Mouse (Mus musculus) CH12.LX (cell line): ENCODE measurements around the gene Tent4b. TPM values are rescaled to one million over a fixed set of nuclear protein-coding genes. Genes with fewer than 3 reads are reported as not detected.

ENCODE experiments used
- DNase-seq: peaks from one replicate; pipeline ENCODE4 v3.0.0-alpha.2; 2013; ENCODE audit errors: extremely low read depth
- H3K27ac ChIP-seq: 2 replicates; pipeline ENCODE4 v1.5.1; 2012; ENCODE audit warnings: low read depth, mild to moderate bottlenecking, control low read depth, moderate library complexity; ENCODE audit not compliant: insufficient read depth
- H3K27me3 ChIP-seq: replicated peaks from 2 replicates; pipeline ENCODE3; 2012; ENCODE audit warnings: inconsistent platforms
- H3K36me3 ChIP-seq, 2 experiments: replicated peaks in 1 of 2; 2 replicates each; pipeline versions ENCODE3 to v1.6.1; 2012; ENCODE audit warnings: inconsistent platforms in 1 of 2, low read length in 1 of 2, mild to moderate bottlenecking in 1 of 2, mixed read lengths in 1 of 2, moderate library complexity in 1 of 2; ENCODE audit not compliant: control insufficient read depth in 1 of 2, insufficient read depth in 1 of 2
- H3K4me1 ChIP-seq, 2 experiments: 2 replicates each; pipeline ENCODE4 v1.6.1; 2012; ENCODE audit warnings: inconsistent platforms in 1 of 2, moderate library complexity in 1 of 2; ENCODE audit not compliant: insufficient read depth in 2 of 2, control insufficient read depth in 1 of 2
- H3K4me2 ChIP-seq: 2 replicates; pipeline ENCODE4 v1.6.1; 2012; ENCODE audit warnings: low read depth, mild to moderate bottlenecking, control low read depth; ENCODE audit not compliant: poor library complexity, insufficient read depth, severe bottlenecking
- H3K4me3 ChIP-seq, 3 experiments: fragments of 150-350 bp in 1 of 3; sonication (generic) in 1 of 3; replicated peaks in 1 of 3; 2 replicates each; pipeline versions ENCODE3 to v1.5.1; 2011 to 2012; ENCODE audit warnings: low read depth in 2 of 3, low read length in 2 of 3, mild to moderate bottlenecking in 2 of 3, moderate library complexity in 2 of 3, control low read depth in 1 of 3, improper control_type of control experiment in 1 of 3, inconsistent platforms in 1 of 3, mixed read lengths in 1 of 3; ENCODE audit not compliant: poor library complexity in 1 of 3
- H3K79me2 ChIP-seq: replicated peaks from 2 replicates; pipeline ENCODE4 v1.6.1; 2012; ENCODE audit warnings: mild to moderate bottlenecking, moderate library complexity; ENCODE audit not compliant: control insufficient read depth, poor library complexity, insufficient read depth, severe bottlenecking; ENCODE audit errors: extremely low read depth
- H3K9ac ChIP-seq: 2 replicates; pipeline ENCODE4 v1.6.1; 2012; ENCODE audit warnings: low read depth, mild to moderate bottlenecking, control low read depth, moderate library complexity; ENCODE audit not compliant: insufficient read depth
- H3K9me3 ChIP-seq: replicated peaks from 2 replicates; pipeline ENCODE3; 2012; ENCODE audit warnings: low read length, inconsistent platforms, mixed read lengths
- BHLHE40 ChIP-seq: IDR thresholded peaks from 2 replicates; pipeline ENCODE4 v1.6.1; 2011; ENCODE audit warnings: mild to moderate bottlenecking, low read depth, low read length, improper control_type of control experiment
- CHD2 ChIP-seq: IDR thresholded peaks from 2 replicates; pipeline ENCODE4 v1.6.1; 2011; ENCODE audit warnings: low read length, improper control_type of control experiment
- CTCF ChIP-seq, 2 experiments: IDR thresholded peaks in 1 of 2; conservative IDR thresholded peaks in 1 of 2; 2 replicates each; pipeline ENCODE4 v1.5.1; 2011 to 2012; ENCODE audit warnings: low read depth in 2 of 2, low read length in 2 of 2, improper control_type of control experiment in 1 of 2, inconsistent platforms in 1 of 2, mild to moderate bottlenecking in 1 of 2, moderate library complexity in 1 of 2
- ELF1 ChIP-seq: IDR thresholded peaks from 2 replicates; pipeline ENCODE4 v1.6.1; 2014; ENCODE audit warnings: low read depth, mild to moderate bottlenecking, inconsistent platforms, low read length, improper control_type of control experiment
- EP300 ChIP-seq: IDR thresholded peaks from 2 replicates; pipeline ENCODE4 v1.6.1; 2011; ENCODE audit warnings: low read length, improper control_type of control experiment
- GABPA ChIP-seq: IDR thresholded peaks from 2 replicates; pipeline ENCODE4 v1.6.1; 2012; ENCODE audit warnings: low read depth, low read length, improper control_type of control experiment, inconsistent platforms; ENCODE audit not compliant: insufficient replicate concordance
- HCFC1 ChIP-seq: IDR thresholded peaks from 2 replicates; pipeline ENCODE4 v1.6.1; 2012; ENCODE audit warnings: low read depth, mild to moderate bottlenecking, inconsistent platforms, low read length, improper control_type of control experiment
- IRF4 ChIP-seq: IDR thresholded peaks from 2 replicates; pipeline ENCODE4 v1.6.1; 2014; ENCODE audit warnings: low read depth, mild to moderate bottlenecking, inconsistent platforms, low read length, improper control_type of control experiment
- JUN ChIP-seq: IDR thresholded peaks from 2 replicates; pipeline ENCODE4 v1.6.1; 2011; ENCODE audit warnings: low read depth, mild to moderate bottlenecking, low read length, improper control_type of control experiment, moderate library complexity; ENCODE audit not compliant: insufficient read depth
- KAT2A ChIP-seq: IDR thresholded peaks from 2 replicates; pipeline ENCODE4 v1.6.1; 2012; ENCODE audit warnings: low read length, improper control_type of control experiment, inconsistent platforms; ENCODE audit not compliant: insufficient replicate concordance
- MAFK ChIP-seq: IDR thresholded peaks from 2 replicates; pipeline ENCODE4 v1.6.1; 2011; ENCODE audit warnings: low read length, improper control_type of control experiment; ENCODE audit not compliant: insufficient replicate concordance
- MAX ChIP-seq: IDR thresholded peaks from 2 replicates; pipeline ENCODE4 v1.6.1; 2011; ENCODE audit warnings: low read length, improper control_type of control experiment
- MAZ ChIP-seq: IDR thresholded peaks from 2 replicates; pipeline ENCODE4 v1.6.1; 2012; ENCODE audit warnings: low read depth, mild to moderate bottlenecking, inconsistent platforms, low read length, improper control_type of control experiment, moderate library complexity
- MEF2A ChIP-seq: IDR thresholded peaks from 2 replicates; pipeline ENCODE4 v1.6.1; 2014; ENCODE audit warnings: low read depth, mild to moderate bottlenecking, inconsistent platforms, low read length, improper control_type of control experiment, borderline replicate concordance
- MXI1 ChIP-seq: IDR thresholded peaks from 2 replicates; pipeline ENCODE4 v1.6.1; 2011; ENCODE audit warnings: mild to moderate bottlenecking, low read depth, low read length, improper control_type of control experiment
- MYC ChIP-seq: IDR thresholded peaks from 2 replicates; pipeline ENCODE4 v1.6.1; 2011; ENCODE audit warnings: low read depth, mild to moderate bottlenecking, improper control_type of control experiment, low read length
- NELFE ChIP-seq: IDR thresholded peaks from 2 replicates; pipeline ENCODE4 v1.6.1; 2011; ENCODE audit warnings: low read depth, low read length, improper control_type of control experiment
- NRF1 ChIP-seq: IDR thresholded peaks from 2 replicates; pipeline ENCODE4 v1.6.1; 2014; ENCODE audit warnings: low read depth, mild to moderate bottlenecking, inconsistent platforms, low read length, improper control_type of control experiment, moderate library complexity
- PAX5 ChIP-seq: IDR thresholded peaks from 2 replicates; pipeline ENCODE4 v1.6.1; 2012; ENCODE audit warnings: low read length, inconsistent platforms, mixed read lengths
- POLR2A ChIP-seq: IDR thresholded peaks from 2 replicates; pipeline ENCODE4 v1.6.1; 2011; ENCODE audit warnings: low read depth, mild to moderate bottlenecking, improper control_type of control experiment, low read length
- POLR2AphosphoS2 ChIP-seq: IDR thresholded peaks from 2 replicates; pipeline ENCODE4 v1.6.1; 2011; ENCODE audit warnings: low read depth, low read length, improper control_type of control experiment
- RAD21 ChIP-seq: IDR thresholded peaks from 2 replicates; pipeline ENCODE4 v1.6.1; 2011; ENCODE audit warnings: low read depth, mild to moderate bottlenecking, low read length, improper control_type of control experiment, moderate library complexity
- SIN3A ChIP-seq: IDR thresholded peaks from 2 replicates; pipeline ENCODE4 v1.6.1; 2012; ENCODE audit warnings: low read length, improper control_type of control experiment, inconsistent platforms
- SMC3 ChIP-seq: IDR thresholded peaks from 2 replicates; pipeline ENCODE4 v1.6.1; 2011; ENCODE audit warnings: low read depth, low read length, improper control_type of control experiment
- TBP ChIP-seq: conservative IDR thresholded peaks from 2 replicates; pipeline ENCODE4 v1.6.1; 2011; ENCODE audit warnings: low read depth, low read length, improper control_type of control experiment
- UBTF ChIP-seq: IDR thresholded peaks from 2 replicates; pipeline ENCODE4 v1.6.1; 2012; ENCODE audit warnings: low read depth, mild to moderate bottlenecking, inconsistent platforms, low read length, improper control_type of control experiment, moderate library complexity
- USF1 ChIP-seq: IDR thresholded peaks from 2 replicates; pipeline ENCODE4 v1.6.1; 2014; ENCODE audit warnings: low read depth, mild to moderate bottlenecking, inconsistent platforms, low read length, improper control_type of control experiment
- ZC3H11A ChIP-seq: IDR thresholded peaks from 2 replicates; pipeline ENCODE4 v1.6.1; 2012; ENCODE audit warnings: low read depth, mild to moderate bottlenecking, inconsistent platforms, low read length, improper control_type of control experiment
- ZMIZ1 ChIP-seq: IDR thresholded peaks from 2 replicates; pipeline ENCODE4 v1.6.1; 2012; ENCODE audit warnings: low read depth, mild to moderate bottlenecking, inconsistent platforms, low read length, improper control_type of control experiment
- ZNF384 ChIP-seq: IDR thresholded peaks from 2 replicates; pipeline ENCODE4 v1.6.1; 2012; ENCODE audit warnings: low read depth, low read length, improper control_type of control experiment, inconsistent platforms
- dilution Hi-C: fragments of 300-500 bp; cut with MboI; formaldehyde crosslinking; loops from 2 replicates; pipeline ENCODE4 v1.14.3; 2020; ENCODE audit warnings: low sequenced_read_pairs; ENCODE audit not compliant: extremely low pct_unique_long_range_greater_than_20kb, extremely low pct_ligation_motif_present
- in situ Hi-C: fragments of 300-500 bp; cut with MboI; formaldehyde crosslinking; loops from 3 replicates; pipeline ENCODE4 v1.14.3; 2019; ENCODE audit warnings: low sequenced_read_pairs, low pct_ligation_motif_present, low pct_unique_long_range_greater_than_20kb, mixed read lengths
- polyA plus RNA-seq: library from polyadenylated mRNA; unstranded; fragments of >175 nt; gene quantifications from 2 replicates; pipeline ENCODE4 v1.2.1, GENCODE M21; 2012; ENCODE audit warnings: low read depth; ENCODE audit not compliant: insufficient read length
- total RNA-seq, 2 experiments: library from RNA; depleted of rRNA; stranded (reverse); fragments of 300-350 nt in 1 of 2; fragments of >200 nt in 1 of 2; gene quantifications; 2 replicates each; pipeline ENCODE4 v1.2.3; 2012 to 2014

The Tent4b gene
- total and polyA plus RNA-seq, 3 experiments: 20.1 to 37.8 (median 27.9) TPM

DNA sequence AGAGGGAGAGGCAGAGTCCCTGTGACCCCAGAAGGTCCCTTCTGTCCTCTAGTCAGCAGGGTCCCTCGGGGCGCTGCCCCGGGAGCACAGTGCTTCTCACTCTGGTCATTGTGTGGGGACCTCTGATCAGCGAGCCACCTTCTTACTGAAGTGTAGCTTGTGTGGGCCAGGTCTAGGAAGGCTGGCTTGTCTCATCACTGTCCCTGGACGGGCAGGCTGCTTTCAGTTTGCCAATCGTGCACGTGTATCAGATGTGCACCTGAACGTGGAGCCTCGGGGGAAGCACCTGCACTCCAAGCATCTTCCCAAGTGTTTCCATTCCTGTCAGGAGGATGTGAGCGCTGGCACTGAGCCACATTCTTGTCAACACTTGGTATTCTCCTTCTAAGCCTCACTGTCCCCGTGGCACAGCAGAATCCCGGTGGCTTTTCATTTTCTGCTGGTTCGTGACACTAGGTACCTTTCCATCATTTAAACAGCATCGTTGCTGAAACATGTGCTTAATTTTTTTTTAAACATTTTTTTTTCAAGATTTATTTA is 87.5 kb downstream of the Tent4b start:
- Histone ChIP-seq H3K27ac (no peak overlapping the region), H3K9me3 (no peaks in the 10 kb centered on the region), H3K27me3 (no peaks in the 10 kb centered on the region), H3K4me3 (no peak overlapping the region), H3K9ac (no peak overlapping the region), H3K79me2 (no peaks in the 10 kb centered on the region), H3K4me2 (no peak overlapping the region), H3K36me3 (peaks cover 0 to 6% of the 10 kb centered on the region in 2 experiments), H3K4me1 (peaks cover 21 to 70% of the 10 kb centered on the region in 2 experiments)
- in situ Hi-C loops: no loop called here
- no peak for DNase-seq
- dilution Hi-C loops: no loop called here
- TF ChIP-seq CTCF (conservative IDR thresholded peaks at IDR 0.05 in 1 of 2, IDR thresholded peaks at IDR 0.05 in 1 of 2; ENCODE audit: low read depth in 2 of 2, low read length in 2 of 2) (0 out of 4 replicates have a peak, but pooled peaks of 1 of the 2 experiments have one; percentile 21), GABPA (no peak), SMC3 (no peak), ZNF384 (0 out of 2 replicates have a peak, but pooled peaks have one; percentile 12)

- dilution Hi-C loops (no loop called here), in situ Hi-C loops (no loop called here)
- H3K4me2 ChIP-seq: peak overlapping the region; percentile 57
- H3K4me1 ChIP-seq: peaks cover 25 to 75% of the 10 kb centered on the region in 2 experiments
- H3K79me2 ChIP-seq: 0 out of 2 replicates have a peak, but pooled peaks cover 4% of the 10 kb centered on the region
- peak overlapping the region; percentile 72 for H3K27ac ChIP-seq
- H3K4me3 ChIP-seq: peak overlapping the region; percentile 63 to 69 (median 66)
- H3K9me3 ChIP-seq: no peaks in the 10 kb centered on the region
- DNase-seq: peak; percentile 81
- H3K27me3 ChIP-seq: no peaks in the 10 kb centered on the region
- peaks cover 0 to 14% of the 10 kb centered on the region in 2 experiments for H3K36me3 ChIP-seq
- H3K9ac ChIP-seq: peak overlapping the region; percentile 82
- TF ChIP-seq PAX5 (no peak), USF1 (no peak), KAT2A (0 out of 2 replicates have a peak, but pooled peaks have one; percentile 46), MAX (no peak), ZC3H11A (no peak), MXI1 (no peak), MAZ (peak; percentile 50; the same call in 1 of the 2 replicates), NELFE (peak; percentile 87), UBTF (peak; percentile 96), ZNF384 (peak; percentile 84), ZMIZ1 (peak; percentile 86), SIN3A (peak; percentile 86), BHLHE40 (peak; percentile 33; the same call in 1 of the 2 replicates), MAFK (0 out of 2 replicates have a peak, but pooled peaks have one; percentile 14), POLR2AphosphoS2 (peak; percentile 37; the same call in 1 of the 2 replicates), HCFC1 (no peak), MEF2A (0 out of 2 replicates have a peak, but pooled peaks have one; percentile 8), IRF4 (no peak; the same call in 1 of the 2 replicates), POLR2A (peak; percentile 78), RAD21 (no peak), JUN (no peak; the same call in 1 of the 2 replicates), CHD2 (peak; percentile 71), MYC (0 out of 2 replicates have a peak, but pooled peaks have one; percentile 39), EP300 (peak; percentile 77), CTCF (conservative IDR thresholded peaks at IDR 0.05 in 1 of 2, IDR thresholded peaks at IDR 0.05 in 1 of 2; ENCODE audit: low read depth in 2 of 2, low read length in 2 of 2) (no peak), ELF1 (peak; percentile 82), SMC3 (no peak), TBP (peak; percentile 44; the same call in 1 of the 2 replicates), NRF1 (0 out of 2 replicates have a peak, but pooled peaks have one; percentile 15)
Observed at GRCm38 (mm10) chr8:88288622-88289242, 89.7 kb downstream of the Tent4b start.
